Mouse (Mus musculus) adrenal gland, adult (tissue): ENCODE measurements around the gene Myg1.
"Not testable (repeated sequence)": the region's sequence is repeated elsewhere in the genome, so short reads cannot be mapped to it uniquely, and the experiment has no call there.

Source experiments
- DNase-seq, 2 experiments: peaks; one replicate each; pipeline ENCODE4 v3.0.0; 2022 to 2023; ENCODE audit warnings: low spot score in 1 of 2; ENCODE audit not compliant: inconsistent age in 2 of 2

The Myg1 gene

DNA sequence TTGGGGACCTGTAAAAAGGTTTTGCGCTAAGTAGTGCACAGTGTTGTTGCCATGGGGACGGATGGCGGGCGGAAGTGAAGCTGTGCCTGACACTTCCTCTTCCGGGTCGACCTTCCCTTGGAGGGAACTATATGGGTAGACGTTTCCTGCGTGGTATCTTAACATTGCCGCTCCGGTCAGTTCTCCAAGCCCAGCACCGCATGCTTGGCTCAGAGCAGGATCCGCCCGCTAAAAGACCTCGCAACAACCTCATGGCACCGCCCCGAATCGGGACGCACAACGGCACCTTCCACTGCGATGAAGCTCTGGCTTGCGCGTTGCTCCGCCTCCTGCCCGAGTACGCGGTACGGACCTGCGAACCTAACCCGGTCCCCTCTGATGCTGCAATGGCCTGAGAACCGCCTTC, at the start of gene Myg1:
Myg1 (plus strand) TSS at position 100 of the 406 bp plus-strand sequence.
- DNase-seq, result peak; percentile 86 to 95

DNA sequence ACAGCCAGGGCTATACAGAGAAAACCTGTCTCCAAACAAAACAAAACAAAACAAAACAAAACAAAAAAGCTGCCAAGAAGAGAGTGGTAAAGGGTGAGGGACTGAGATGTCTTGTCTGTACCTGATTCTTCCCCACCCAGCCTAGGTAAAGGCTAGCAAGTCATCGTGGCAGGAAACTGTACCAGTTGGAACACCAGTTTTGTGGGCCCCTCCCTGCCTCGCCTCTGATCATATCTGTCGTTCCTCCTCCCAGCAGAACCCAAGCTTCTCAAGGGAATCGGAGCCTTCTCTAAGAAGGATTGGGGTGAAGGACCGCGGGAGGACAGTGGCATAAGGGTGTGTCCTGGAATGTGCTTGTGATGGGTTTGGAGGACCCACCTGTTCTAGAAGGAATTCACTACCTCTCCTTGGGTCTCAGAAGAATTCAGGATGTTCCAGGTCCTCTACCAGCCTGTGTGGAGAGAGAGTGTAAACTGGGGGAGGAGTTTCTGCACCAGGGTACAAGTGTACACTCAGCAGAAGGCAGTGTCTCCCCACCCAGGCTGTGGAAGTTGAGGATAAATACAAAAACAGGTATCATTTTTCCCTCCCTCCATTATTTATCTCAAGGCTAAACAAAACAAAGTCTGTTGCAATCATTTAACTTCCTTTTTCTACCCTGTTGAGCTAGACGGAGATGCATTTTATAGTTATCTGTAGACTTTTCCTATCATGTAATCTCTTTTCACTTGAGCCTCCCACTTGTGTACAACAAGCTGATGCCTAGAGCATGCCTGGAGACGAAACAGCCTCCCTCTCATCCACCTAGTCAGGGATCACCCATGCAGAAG, 48.8 kb upstream of the Myg1 start:
- no peak for DNase-seq

DNA sequence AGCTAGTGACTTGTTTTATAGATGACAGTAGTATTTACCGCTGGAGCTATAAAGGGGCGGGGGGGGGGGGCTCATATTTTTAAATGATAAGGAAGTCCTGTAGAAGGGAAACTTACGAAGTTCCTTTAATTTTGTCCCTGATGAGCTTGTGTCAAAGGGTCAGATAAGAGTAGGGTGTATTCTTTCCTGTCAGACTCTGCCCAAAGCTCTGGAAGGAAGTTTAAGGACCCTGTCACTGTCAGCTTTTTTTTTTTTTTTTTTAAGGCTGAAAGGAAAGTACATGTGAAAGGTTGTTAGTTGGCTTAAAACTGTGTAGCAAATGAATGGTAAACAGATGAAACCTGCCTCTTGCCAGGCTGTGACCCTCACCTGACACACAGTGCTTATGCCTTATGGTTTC, 47.9 kb upstream of the Myg1 start:
- DNase-seq, result no peak

DNA sequence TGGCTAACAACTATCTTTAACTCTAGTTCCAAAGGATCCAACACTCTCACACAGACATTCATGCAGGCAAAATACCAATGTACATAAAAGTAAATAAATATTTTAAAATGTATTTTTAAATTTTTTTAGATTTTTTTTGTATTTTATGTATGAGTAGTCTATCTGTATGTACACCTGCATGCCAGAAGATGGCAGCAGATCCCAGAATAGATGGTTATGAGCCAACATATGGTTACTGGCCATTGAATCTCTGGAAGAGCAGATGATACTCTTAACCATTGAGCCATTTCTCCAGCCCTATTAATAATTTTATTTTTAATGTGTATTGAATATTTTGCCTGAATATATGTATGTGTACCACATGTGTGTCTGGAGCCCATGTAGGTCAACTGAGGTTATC, 44.1 kb upstream of the Myg1 start:
- DNase-seq, result peak; percentile 30 to 74

DNA sequence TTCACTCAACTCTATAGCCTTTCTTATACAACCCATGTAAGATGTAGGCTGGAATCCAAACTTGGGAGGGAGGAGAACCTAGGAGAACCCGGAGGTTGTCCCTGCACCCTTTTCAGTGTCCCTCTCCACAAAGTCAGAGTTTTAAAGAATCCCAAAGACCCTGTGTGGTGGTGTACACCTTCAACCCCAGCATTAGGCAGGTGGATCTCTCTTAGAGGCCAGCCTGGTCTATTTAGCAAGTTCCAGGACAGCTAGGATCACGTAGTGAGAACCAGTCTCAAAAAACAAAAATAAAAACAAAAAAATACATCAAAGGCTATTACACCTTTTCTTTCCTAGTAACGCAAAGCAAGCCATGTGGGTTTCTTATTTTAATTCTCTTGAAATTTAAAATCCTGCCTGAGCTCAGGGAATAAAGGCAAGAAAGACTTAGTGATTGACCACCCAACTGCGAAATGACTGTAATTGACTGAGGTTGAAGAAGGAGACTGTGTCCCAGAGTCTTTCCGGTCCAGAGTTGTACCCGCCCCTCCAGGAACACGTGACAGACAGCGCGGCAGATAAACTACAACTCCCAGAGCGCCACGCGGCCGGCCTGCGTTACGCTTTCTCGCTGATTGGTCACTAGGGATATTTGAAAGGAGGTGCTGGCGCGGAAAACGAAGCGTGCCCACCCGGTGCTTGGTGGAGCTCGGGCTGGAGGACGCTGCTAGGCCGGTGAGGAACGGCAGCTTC, 35.7 kb upstream of the Myg1 start, which contains the start of gene Espl1:
Espl1 (plus strand) TSS at position 634 of the 735 bp plus-strand sequence.
- peak; percentile 93 to 97 for DNase-seq

DNA sequence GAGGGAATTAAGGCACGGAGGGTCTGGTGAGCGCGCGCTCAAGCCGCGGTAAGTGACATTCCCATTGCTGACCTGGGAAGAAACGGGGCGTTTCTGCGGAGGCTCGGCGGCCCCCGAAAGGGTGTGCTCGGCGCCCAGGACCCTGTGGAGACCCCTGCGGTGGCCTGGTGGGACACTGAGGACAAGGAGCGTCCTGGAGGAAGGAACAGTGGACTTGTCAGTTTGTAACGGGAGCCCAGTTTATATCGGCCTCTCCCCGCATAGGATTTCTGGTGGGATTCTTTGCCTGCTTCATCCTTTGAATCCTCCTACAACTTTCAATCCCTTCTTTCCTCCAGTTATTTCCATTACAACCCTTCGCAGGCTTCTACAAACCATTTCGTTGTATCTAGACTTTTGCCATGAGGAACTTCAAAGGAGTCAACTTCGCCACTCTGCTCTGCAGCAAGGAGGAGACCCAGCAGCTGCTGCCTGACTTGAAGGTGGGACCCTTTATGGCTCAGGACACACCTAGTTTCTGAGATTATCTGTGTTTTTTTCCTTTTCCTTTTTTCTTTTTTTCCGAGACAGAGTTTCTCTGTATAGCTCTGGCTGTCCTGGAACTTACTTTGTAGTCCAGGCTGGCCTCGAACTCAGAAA, 35.0 kb upstream of the Myg1 start:
- no peak for DNase-seq

DNA sequence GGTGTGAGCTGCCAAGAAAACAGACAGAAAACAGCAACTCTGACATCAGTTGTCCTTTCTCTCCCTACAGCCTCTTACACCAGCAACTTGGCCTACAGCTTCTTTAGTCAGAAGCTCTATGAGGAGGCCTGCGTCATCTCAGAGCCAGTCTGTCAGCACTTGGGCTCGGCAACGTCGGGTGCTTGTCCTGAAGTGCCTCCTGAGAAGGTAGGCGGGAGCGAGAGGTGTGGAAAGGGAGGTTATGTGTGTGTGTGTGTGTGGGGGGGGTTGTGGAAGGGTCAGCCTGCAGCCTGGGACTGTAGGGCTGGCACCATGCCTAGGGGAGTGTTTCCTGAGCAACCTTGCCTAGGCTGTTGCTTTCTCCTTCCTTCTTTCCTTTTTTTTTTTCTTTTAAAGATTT, 29.0 kb upstream of the Myg1 start:
- DNase-seq, result no peak

DNA sequence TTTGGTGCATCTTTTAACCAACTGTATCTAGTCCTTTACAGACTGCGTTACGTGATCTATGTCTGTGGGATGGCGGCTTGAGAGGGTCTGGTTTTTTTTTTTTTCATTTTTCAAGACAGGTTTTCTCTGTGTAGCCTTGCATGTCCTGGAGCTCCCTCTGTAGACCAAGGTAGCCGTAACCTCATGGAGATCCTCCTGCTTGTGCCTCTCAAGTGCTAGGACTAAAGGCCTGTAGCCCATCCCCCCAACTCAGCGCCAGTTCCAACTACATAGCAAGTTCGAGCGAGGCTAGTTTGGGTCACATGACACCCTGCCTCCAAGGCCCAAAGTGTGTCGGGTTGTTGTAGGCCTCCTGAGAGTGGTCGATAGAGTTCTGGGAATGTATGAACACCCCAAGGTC, 22.8 kb upstream of the Myg1 start:
- DNase-seq, result no peak

DNA sequence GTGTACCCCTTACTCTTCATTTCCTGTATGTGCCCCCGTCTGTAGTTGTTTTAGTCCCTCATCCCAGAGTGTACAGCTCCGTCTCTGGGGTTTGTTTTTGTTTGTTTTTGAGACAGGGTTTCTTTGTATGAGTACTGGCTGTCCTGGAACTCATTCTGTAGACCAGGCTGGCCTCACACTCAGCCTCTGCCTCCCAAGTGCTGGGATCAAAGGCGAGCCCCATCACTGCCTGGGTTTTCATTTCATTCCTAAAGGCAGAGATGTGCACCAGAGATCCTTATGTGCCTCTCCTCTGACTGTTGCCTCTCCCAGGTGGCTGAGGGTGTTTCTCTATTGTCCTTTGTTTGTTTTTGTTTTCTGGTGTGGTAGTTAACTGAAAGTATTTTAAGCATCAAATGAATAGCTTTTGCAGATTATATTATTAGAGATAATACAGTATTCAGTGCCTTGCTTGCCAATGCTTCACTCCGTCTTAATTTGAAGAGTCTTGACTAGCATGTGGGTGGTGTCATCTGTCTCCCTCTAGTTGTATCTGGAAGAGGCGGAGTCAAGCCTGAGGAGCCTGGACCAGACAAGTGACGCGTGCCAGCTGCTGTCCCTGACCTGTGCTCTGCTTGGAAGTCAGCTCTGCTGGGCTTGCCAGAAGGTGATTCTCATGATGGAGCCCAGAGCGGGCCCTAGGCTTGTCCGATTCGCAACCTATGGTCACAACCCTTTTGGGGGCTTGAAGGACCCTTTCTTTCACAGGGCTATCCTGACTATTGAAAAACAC, 21.2 kb upstream of the Myg1 start:
- peak; percentile 76 to 81 for DNase-seq

DNA sequence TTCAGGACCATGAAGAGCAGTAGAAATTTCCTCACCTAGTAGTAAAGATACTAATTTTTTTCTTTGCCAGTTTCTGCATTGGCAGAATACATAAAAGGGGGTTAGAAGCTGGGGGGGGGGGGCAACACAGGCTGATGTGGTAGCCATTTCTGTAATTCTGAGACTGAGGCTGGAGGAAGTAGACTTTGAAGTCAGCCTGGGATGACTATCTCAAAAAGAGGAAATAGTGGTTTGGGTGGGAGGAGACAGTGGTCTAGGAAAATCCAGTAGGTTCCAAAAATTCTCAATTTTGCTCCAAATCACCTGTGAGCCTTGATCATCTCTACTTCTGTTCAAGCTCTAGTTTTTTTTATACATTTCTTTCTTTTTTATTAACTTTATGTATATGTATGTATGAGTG, 20.0 kb upstream of the Myg1 start:
- no peak for DNase-seq

DNA sequence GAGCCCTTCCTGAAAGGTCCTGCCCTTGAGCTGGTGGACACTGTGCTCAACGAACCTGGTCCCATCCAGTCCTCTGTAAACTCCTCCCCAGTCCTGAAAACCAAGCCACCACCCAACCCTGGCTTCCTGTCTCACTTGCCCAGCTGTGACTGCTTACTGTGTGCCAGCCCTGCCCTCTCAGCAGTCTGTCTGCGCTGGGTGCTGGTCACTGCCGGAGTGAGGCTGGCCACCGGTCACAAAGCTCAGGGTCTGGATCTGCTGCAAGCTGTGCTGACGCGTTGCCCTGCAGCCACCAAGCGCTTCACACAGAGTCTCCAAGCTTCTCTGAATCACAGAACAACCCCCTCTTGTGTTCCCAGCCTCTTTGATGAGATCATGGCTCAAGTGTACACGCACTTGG, 16.2 kb upstream of the Myg1 start:
- DNase-seq, result peak in 1 of 2 experiments; percentile 36

DNA sequence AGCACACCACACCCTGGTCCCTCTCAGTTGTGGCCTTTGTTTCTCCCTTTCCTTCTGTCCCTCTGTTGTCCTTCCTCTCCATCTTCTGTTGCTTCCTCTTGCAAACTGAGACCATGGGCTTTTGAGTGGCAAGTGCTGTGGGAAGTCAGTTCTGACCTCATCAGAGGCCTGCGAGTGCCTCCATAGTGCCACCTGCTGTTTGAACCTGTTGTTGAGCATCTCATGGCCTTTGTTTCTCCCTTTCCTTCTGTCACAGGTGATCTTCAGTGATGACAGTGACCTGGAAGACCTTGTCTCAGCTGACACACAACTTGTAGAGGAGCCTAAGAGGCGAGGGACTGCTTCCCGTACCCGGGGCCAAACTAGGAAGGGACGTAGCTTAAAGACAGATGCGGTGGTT, 15.2 kb upstream of the Myg1 start:
- peak; percentile 66 to 88 for DNase-seq

DNA sequence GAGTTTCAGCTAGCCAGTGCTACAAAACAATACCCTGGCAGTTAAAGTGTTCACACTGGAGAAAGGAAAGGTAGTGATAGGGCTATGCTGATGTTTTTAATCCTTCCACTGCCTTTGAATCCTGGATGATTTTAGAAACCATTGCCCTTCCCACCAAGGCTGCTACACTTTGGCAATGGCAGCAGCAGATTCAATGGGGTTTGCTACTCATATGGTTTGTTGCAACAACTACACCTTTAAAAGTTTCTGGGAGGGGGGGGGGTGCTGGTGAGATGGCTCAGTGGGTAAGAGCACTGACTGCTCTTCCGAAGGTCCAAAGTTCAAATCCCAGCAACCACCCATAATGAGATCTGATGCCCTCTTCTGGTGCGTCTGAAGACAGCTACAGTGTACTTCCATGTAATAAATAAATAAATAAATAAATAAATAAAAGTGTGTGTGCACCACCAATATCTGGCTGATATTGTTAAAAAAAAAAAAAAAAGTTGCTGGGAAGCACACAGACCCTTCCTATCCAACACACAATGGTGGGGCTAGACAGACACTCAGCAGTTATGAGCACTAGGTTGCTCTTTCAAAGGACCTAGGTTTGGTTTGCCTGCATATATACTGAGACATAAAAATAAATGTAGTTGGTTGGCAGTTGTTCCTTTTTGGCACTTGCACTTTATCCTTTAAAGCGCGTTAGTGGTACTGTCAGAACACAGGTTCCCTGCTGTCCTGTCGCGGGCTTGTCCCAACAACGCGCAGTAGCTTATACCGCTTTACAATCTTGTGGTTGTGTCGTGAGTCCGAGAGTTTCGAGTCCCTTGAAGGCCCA, 6.6 kb upstream of the Myg1 start:
- peak in 1 of 2 experiments; percentile 65 for DNase-seq

DNA sequence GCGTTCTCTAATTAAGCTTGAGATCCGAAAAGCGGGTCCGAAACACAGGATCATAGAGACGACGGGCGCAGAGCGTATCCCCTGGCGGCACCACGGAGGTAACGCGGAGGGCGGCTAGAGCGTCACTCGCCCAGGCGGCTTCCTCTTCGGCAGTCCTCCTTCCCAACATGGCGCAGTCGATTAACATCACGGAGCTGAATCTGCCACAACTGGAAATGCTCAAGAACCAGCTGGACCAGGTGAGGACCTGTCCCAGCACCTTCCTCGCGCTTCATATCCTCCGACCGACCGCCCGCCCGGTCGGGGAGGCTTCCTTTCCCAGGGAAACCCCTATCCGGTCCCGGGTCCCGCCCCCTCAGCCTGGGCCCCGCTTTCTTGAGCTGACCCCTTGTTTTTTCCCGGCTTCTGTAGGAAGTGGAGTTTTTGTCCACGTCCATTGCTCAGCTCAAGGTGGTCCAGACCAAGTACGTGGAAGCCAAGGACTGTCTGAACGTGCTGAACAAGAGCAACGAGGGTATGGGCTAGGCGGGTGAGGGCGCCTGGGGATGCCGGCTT, 5.4 kb upstream of the Myg1 start, which contains the start of gene Pfdn5:
Pfdn5 (plus strand) TSS at position 95 of the 555 bp plus-strand sequence.
- peak; percentile 89 to 96 for DNase-seq

DNA sequence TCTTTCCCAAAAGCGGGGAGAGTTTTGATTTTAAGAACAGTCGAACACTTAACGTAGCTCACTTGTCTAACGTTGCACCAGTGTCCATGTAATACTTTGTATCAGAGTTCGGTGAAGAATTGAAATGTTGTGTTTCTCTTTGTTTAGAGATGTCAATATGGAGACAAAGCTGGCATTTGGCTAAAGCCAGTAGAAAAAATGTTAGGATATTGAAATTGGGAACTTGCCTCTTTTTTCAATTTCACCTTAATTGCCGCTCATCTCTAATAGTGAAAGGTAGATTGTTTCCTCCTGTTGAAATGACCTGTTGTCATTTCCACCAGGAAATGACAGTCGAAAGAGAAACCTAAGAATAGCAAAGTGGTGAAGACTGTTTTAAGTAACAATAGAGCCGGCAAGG, 4.6 kb upstream of the Myg1 start:
- no peak for DNase-seq

DNA sequence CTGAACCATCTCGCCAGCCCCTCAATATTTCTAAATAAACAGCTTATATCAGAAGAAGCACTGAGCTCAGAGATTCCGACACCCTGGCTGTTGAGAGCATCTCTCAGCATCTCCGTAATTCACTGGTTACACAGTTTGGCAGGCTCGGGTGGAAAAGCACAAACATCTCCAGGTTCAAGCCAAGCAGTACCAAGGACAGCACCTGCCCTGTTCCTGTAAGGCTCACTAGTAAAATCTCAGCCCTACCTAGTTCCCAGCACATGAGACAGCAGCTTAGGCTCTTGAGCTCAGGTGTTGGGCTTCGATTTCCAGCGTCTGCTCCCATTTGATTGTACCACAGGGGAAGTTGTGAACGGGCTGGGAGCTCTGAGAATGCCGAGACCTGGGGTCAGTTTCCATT, 3.7 kb downstream of the Myg1 start:
- DNase-seq, result no peak

DNA sequence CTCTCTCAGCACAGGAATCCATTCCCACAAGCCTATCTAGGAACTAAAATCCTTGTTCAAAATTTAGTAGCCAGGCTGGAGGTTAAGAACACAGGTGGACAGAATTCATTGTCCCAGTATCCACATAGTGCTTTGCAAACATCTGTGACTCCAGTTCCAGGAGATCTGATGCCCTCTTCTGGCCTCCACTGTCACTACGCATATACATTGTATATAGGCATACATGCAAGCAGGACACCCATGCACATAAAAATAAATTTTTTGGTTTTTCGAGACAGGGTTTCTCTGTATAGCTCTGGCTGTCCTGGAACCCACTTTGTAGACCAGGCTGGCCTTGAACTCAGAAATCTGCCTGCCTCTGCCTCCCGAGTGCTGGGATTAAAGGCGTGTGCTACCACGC, 4.4 kb downstream of the Myg1 start:
- not testable (repeated sequence) for DNase-seq

DNA sequence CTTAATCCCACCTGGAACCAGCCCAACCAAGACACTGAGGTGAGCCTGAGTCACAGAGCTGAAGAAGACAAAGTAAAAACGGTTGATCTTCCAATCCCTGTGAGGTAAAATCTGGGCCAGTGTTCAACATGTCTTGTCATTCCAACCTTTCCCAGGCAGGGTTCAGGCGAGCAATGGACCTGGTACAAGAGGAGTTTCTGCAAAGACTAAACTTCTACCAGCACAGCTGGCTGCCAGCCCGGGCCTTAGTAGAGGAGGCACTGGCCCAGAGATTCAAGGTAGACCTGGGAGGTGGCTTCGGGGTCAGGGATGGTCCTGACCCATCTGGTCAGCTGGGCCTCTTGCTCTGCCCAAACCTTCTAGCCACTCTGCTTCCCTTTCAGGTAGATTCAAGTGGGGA, 5.4 kb downstream of the Myg1 start:
- no peak for DNase-seq

DNA sequence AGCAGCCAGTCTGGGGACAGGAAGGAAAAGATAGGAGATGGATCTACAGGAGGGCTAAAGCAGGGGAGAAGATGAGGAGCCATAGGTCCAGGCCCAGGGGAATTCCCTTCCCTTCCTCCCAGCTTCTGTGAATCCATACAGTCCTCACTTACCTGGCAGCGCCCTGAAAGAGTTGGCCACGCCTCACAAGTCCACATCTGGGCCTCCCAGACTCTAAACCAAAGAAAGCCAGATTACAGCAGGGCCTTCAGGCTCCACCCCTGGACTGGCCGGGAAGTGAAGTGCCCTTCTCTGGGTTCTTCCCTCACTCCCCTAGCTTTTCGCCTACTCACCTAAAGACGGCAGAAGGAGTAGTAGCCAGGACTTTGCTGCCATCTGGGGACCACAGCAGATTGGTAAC, 8.1 kb downstream of the Myg1 start:
- DNase-seq, result no peak

DNA sequence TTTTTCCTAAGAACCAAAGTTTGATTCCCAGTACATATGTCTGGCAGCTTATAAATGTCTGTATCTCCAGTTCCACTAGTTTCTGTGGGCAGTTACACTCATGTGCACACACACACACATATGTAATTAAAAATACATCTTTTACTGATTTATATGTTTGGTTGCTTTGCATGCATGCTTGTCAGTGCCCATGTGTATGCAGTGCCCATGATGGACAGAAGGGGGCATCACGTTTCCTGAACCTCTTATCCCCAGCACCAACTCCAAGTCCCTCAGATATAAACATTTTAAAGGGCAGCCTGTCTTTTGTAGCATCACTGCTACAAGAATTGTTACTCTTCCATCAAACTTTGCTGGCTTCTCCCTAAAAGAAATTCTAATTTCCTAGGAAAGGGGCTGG, 10.1 kb downstream of the Myg1 start:
- DNase-seq, result peak; percentile 43 to 80
